Mouse (Mus musculus): ENCODE measurements around the gene Fam214b. TPM values are rescaled to one million over a fixed set of nuclear protein-coding genes. Genes with fewer than 3 reads are reported as not detected.

Gene Fam214b
- 50.4 and 55.1 TPM in 2 replicates for polyA plus RNA-seq (2012; ENCODE audit: insufficient read depth, insufficient read length, missing spikeins)

DNA sequence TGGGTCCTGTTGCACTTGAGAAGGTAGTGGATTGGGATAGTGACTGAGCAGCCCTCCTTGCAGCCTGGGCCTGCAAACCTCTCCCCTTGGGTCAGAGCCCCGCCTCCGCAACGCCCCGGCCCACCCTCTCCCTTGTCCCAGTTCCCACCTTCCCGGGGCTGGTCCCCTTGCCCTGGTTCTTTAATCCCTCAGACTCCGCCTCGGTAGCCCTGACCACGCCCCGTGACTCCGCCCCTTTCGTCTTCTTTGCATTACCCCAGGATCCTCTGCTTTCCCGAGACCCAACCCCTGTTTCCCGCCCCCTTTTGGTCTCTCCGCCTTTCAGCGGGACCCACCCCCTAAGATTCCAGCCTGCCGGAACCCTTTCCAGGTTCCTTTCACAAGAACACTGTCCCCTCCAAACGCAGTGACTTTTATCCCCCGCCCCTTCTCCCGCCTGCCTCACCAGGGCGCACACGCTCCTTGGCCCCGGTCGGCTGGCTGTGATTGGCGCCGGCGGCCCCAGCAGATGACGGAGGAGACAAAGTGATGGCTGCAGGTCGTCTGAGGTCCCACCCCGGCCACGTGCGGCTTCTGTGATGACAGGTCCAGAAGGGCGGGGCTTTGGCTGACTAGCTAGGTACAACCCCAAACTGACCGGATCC, at the start of gene Fam214b:
Gene Fam214b (minus strand): TSS at position 562 of the 644 bp plus-strand sequence.
- H3K27ac ChIP-seq (ENCODE audit: insufficient read depth, low read depth, low read length) = peak within 1 kb of the TSS; percentile 94
- TF ChIP-seq CTCF (IDR thresholded peaks at IDR 0.05; ENCODE audit: low read depth, low read length) (no peak), POLR2A (IDR thresholded peaks at IDR 0.05; ENCODE audit: borderline replicate concordance, low read depth, low read length) (no peak)

DNA sequence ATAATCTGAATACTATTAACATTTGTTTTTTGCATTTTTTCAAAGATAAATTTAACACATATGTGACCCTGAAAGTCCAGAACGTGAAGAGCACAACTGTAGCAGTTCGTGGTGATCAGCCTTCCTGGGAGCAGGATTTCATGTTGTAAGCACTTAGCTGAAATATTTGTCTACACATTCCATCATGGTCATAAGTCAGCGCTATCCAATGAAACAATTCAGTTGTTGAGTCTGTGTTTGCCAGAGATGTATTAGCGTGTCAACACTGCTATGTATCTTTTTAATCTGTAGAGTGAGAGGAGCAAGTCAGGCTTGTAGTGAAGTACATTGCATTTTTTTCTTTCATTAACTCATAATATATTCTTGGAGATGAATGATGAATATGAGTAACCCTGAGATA, 45.2 kb upstream of the Fam214b start:
- TF ChIP-seq POLR2A (IDR thresholded peaks at IDR 0.05; ENCODE audit: borderline replicate concordance, low read depth, low read length) = no peak
- no peak for TF ChIP-seq CTCF (IDR thresholded peaks at IDR 0.05; ENCODE audit: low read depth, low read length)
- Histone ChIP-seq H3K4me3 (ENCODE audit: insufficient read depth, low read length) (no peak overlapping the region), H3K27ac (ENCODE audit: insufficient read depth, low read depth, low read length) (no peak overlapping the region), H3K4me1 (ENCODE audit: control insufficient read depth, insufficient read depth, low read length) (no peaks in the 10 kb centered on the region)

More for the DNA sequence above, at the start of gene Fam214b:
- Histone ChIP-seq H3K4me3 (ENCODE audit: insufficient read depth, low read length) (peak within 1 kb of the TSS; percentile 92), H3K4me1 (ENCODE audit: control insufficient read depth, insufficient read depth, low read length) (peaks cover 34% of the 10 kb centered on the region)

DNA sequence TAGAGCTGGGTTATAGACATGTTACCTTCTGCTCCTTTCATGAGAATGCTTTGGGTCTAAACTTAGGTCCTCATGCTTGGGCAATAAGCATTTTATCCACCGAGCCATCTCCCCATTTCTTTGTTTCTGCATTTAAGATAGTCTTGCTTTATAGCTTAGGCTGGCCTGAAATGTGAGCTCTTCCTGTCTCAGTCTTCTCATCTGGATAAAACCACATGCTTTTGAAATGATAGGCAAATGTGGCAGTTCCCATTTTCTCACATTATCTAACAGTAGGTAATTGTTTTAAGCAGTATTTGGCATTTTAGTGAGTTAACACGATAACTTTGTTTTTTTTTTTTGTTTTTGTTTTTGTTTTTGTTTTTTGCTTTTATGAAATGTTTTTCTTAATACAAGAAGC, 43.9 kb upstream of the Fam214b start:
- no peak overlapping the region for H3K4me3 ChIP-seq (ENCODE audit: insufficient read depth, low read length)
- H3K4me1 ChIP-seq (ENCODE audit: control insufficient read depth, insufficient read depth, low read length) = no peaks in the 10 kb centered on the region
- TF ChIP-seq POLR2A (IDR thresholded peaks at IDR 0.05; ENCODE audit: borderline replicate concordance, low read depth, low read length) = no peak
- no peak for TF ChIP-seq CTCF (IDR thresholded peaks at IDR 0.05; ENCODE audit: low read depth, low read length)
- H3K27ac ChIP-seq (ENCODE audit: insufficient read depth, low read depth, low read length) = no peak overlapping the region

GRCm38 (mm10) chr4:43082458-43082857, 36.4 kb upstream of the Fam214b start:
- H3K27ac ChIP-seq (ENCODE audit: insufficient read depth, low read depth, low read length) = no peak overlapping the region
- no peak overlapping the region for H3K4me3 ChIP-seq (ENCODE audit: insufficient read depth, low read length)
- TF ChIP-seq POLR2A (IDR thresholded peaks at IDR 0.05; ENCODE audit: borderline replicate concordance, low read depth, low read length) (no peak), CTCF (IDR thresholded peaks at IDR 0.05; ENCODE audit: low read depth, low read length) (no peak)
- H3K4me1 ChIP-seq (ENCODE audit: control insufficient read depth, insufficient read depth, low read length) = no peaks in the 10 kb centered on the region

DNA sequence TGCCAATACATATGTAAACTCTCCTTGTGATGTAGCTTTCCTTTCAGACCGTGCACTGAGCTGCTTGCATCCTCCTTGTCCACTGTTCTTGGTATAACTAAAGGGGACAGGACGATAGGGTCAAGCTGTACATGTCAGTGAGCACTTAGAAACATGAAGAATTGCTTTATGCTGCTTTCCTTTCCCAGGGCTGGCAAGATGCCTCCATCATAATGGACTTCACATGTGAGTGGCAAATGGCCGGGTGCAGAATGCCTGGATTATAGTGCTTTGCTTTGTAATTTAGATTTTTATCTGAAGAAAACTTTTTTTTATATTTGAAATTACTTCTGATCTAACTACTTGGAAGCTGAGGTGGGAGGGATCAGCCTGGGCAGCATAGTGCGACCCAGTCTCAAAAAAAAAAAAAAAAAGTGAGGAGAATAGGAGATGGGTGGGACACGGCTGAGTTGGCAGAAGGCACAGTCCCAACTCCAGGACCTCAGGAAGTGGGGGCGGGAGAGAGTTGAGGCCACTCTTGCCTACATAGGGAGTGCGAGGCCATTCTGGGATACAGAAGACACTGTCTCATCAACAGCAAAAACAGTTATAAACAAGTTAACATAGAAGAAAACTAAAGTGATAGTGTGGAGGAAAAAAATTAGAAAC, 32.2 kb upstream of the Fam214b start:
- Histone ChIP-seq H3K4me1 (ENCODE audit: control insufficient read depth, insufficient read depth, low read length) (no peaks in the 10 kb centered on the region), H3K27ac (ENCODE audit: insufficient read depth, low read depth, low read length) (no peak overlapping the region), H3K4me3 (ENCODE audit: insufficient read depth, low read length) (no peak overlapping the region)
- TF ChIP-seq CTCF (IDR thresholded peaks at IDR 0.05; ENCODE audit: low read depth, low read length) (no peak), POLR2A (IDR thresholded peaks at IDR 0.05; ENCODE audit: borderline replicate concordance, low read depth, low read length) (no peak)

DNA sequence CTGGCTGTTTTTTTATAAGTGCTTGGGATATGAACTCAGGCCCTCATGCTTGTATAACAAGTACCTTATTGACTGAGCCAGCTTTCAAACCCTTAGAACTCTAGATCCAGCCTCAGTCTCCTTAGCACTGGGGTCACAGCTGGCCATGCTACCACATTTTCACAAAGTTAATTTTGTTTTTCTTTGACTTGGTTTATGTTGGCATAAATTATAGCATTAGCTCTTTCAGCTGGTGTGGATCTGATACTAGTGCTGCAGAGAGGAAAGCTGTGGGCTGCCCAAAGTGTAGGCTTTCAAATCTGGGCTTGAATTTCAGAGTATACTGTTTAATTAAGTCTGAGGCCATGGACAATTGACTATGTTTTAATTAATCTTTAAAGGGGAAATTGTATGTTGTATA, 28.9 kb upstream of the Fam214b start:
- no peak for TF ChIP-seq CTCF (IDR thresholded peaks at IDR 0.05; ENCODE audit: low read depth, low read length)
- no peak for TF ChIP-seq POLR2A (IDR thresholded peaks at IDR 0.05; ENCODE audit: borderline replicate concordance, low read depth, low read length)
- Histone ChIP-seq H3K27ac (ENCODE audit: insufficient read depth, low read depth, low read length) (no peak overlapping the region), H3K4me1 (ENCODE audit: control insufficient read depth, insufficient read depth, low read length) (no peaks in the 10 kb centered on the region), H3K4me3 (ENCODE audit: insufficient read depth, low read length) (no peak overlapping the region)

DNA sequence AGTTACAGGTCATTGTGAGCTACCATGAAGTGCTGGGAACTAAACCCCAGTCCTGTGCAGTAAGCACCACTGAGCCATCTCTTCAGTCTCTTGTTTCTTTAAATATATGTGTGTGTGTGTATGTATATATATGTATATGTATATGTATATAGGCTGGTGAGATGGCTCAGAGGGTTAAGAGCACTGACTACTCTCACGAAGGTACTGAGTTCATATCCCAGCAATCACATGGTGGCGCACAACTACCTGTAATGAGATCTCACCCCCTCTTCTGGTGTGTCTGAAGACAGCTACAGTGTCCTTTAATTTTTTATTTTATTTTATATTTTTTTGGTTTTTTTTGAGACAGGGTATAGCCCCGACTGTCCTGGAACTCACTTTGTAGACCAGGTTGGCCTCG, 19.5 kb upstream of the Fam214b start:
- TF ChIP-seq POLR2A (IDR thresholded peaks at IDR 0.05; ENCODE audit: borderline replicate concordance, low read depth, low read length) = no peak
- no peak for TF ChIP-seq CTCF (IDR thresholded peaks at IDR 0.05; ENCODE audit: low read depth, low read length)
- Histone ChIP-seq H3K27ac (ENCODE audit: insufficient read depth, low read depth, low read length) (no peak overlapping the region), H3K4me1 (ENCODE audit: control insufficient read depth, insufficient read depth, low read length) (no peaks in the 10 kb centered on the region), H3K4me3 (ENCODE audit: insufficient read depth, low read length) (no peak overlapping the region)

GRCm38 (mm10) chr4:43060286-43060685, 14.3 kb upstream of the Fam214b start:
- TF ChIP-seq CTCF (IDR thresholded peaks at IDR 0.05; ENCODE audit: low read depth, low read length) (no peak), POLR2A (IDR thresholded peaks at IDR 0.05; ENCODE audit: borderline replicate concordance, low read depth, low read length) (no peak)
- H3K4me1 ChIP-seq (ENCODE audit: control insufficient read depth, insufficient read depth, low read length) = no peaks in the 10 kb centered on the region
- H3K27ac ChIP-seq (ENCODE audit: insufficient read depth, low read depth, low read length) = no peak overlapping the region
- H3K4me3 ChIP-seq (ENCODE audit: insufficient read depth, low read length) = no peak overlapping the region

DNA sequence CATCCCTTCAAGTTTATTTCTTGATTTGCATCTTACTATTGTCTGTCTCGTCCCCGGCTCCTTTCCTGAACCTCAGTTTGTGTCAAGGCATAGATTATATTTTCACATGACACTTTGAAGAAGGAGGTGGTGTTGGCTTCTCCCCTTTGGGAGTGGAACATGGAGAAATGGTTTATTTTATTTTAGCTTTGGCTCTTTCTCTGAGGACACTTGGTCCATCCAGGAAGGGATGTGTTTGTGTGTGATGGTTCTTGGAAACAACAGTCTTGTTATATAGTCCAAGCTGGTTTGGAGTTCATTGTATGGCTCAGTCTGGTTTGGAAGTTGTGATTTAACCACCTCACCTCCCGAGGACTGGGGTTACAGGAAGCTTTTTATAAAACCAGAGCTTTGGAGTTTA, 13.7 kb upstream of the Fam214b start:
- peak overlapping the region; percentile 60 for H3K4me3 ChIP-seq (ENCODE audit: insufficient read depth, low read length)
- TF ChIP-seq POLR2A (IDR thresholded peaks at IDR 0.05; ENCODE audit: borderline replicate concordance, low read depth, low read length) (no peak), CTCF (IDR thresholded peaks at IDR 0.05; ENCODE audit: low read depth, low read length) (no peak)
- no peaks in the 10 kb centered on the region for H3K4me1 ChIP-seq (ENCODE audit: control insufficient read depth, insufficient read depth, low read length)
- H3K27ac ChIP-seq (ENCODE audit: insufficient read depth, low read depth, low read length) = no peak overlapping the region

Data from bone marrow macrophage, adult 2 months (primary cell).